Mouse (Mus musculus): ENCODE measurements around the gene Crct1. TPM values are rescaled to one million over a fixed set of nuclear protein-coding genes. Genes with fewer than 3 reads are reported as not detected.

Gene Crct1
- polyA plus RNA-seq, 1 experiment from 2014 or later = 0.19 TPM

DNA sequence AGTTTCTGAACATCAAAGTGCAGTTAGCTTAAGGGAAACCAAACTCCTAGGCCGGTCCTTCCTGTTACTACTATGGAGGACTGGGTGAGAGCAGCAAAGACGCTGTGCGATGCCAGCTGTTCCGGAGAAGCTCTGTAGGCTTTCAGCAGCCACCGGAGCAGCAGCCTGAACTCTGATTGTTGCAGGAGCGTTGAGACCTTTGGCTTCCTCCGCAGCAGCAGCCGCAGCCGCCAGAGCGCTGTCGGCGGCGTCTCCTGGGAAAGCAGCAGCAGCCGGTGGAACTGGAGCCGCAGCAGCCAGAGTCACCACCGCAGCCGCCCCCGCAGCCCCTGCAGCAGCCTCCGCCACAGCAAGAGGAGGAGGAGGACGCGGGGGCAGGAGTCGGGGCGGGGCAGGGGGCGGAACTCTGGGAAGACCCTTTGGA lies 1.1 kb downstream of the Crct1 start:
- WGBS = under 1% methylated on average over 24 of the region's 24 CpGs
- Histone ChIP-seq H3K27ac (ENCODE audit: low read depth, low read length) (peak overlapping the region; percentile 42; the same call in 1 of the 2 replicates), H3K9ac (ENCODE audit: low read length) (peak overlapping the region; percentile 62), H3K4me1 (ENCODE audit: control insufficient read depth, insufficient read depth, low read length) (no peaks in the 10 kb centered on the region), H3K36me3 (ENCODE audit: control insufficient read depth, insufficient read depth, low read length) (no peaks in the 10 kb centered on the region), H3K4me3 (ENCODE audit: low read depth, low read length) (peak overlapping the region; percentile 36), H3K4me2 (peak overlapping the region; percentile 56), H3K9me3 (ENCODE audit: control insufficient read depth, low read length) (no peaks in the 10 kb centered on the region), H3K27me3 (ENCODE audit: control insufficient read depth, insufficient read depth, low read length) (no peaks in the 10 kb centered on the region)
- DNase-seq (ENCODE audit: low spot score, missing footprints) = peak; percentile 96
- peak; percentile 94 for ATAC-seq (ENCODE audit: low FRiP score)

DNA sequence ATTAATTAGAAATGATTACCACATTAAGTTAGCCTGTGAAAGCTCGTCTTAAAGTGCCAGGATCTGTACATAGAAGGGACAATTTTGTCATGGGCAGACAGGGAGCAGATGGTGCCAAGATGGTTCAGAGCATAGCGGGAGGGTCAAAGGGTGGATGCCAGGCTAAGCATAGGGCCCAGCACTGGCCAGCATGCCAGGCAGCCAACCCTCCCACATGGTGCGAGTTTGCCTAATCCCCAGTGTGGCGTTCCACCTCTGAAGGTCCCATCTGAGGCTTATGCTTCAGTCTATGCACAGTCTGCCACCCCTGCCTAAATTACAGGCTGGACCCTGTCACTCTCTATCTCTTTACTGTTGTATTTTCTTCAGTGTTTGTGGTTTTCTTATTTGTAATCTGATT lies 12.6 kb downstream of the Crct1 start:
- Histone ChIP-seq H3K9me3 (ENCODE audit: control insufficient read depth, low read length) (no peaks in the 10 kb centered on the region), H3K4me3 (ENCODE audit: low read depth, low read length) (no peak overlapping the region), H3K27me3 (ENCODE audit: control insufficient read depth, insufficient read depth, low read length) (no peaks in the 10 kb centered on the region), H3K4me2 (no peak overlapping the region), H3K27ac (ENCODE audit: low read depth, low read length) (no peak overlapping the region), H3K4me1 (ENCODE audit: control insufficient read depth, insufficient read depth, low read length) (no peaks in the 10 kb centered on the region), H3K9ac (ENCODE audit: low read length) (no peak overlapping the region), H3K36me3 (ENCODE audit: control insufficient read depth, insufficient read depth, low read length) (no peaks in the 10 kb centered on the region)
- ATAC-seq (ENCODE audit: low FRiP score) (no peak), DNase-seq (ENCODE audit: low spot score, missing footprints) (no peak)
- WGBS = 72% methylated on average over 4 of the region's 4 CpGs

DNA sequence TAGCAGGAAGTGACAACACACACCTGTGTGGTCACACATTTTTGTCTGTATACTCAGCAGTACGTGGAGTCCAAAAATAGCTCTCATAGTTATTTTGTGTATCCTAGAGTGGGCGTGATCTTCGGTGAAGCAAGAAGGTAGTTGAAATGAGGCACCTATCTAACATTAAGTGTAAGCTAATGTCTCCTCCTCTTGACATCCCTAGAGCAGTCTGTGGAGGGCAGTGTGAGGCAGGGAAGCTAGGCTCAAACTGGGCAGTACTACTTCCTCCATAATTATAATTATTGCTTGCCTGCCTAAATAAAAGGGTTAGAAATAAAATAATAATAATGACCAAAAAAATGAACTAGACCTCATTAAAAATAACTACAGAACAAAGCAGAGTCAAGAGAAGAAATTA lies 14.9 kb downstream of the Crct1 start:
- 81% methylated on average over 3 of the region's 3 CpGs for WGBS
- no peaks in the 10 kb centered on the region for H3K27me3 ChIP-seq (ENCODE audit: control insufficient read depth, insufficient read depth, low read length)
- DNase-seq (ENCODE audit: low spot score, missing footprints) (no peak), ATAC-seq (ENCODE audit: low FRiP score) (no peak)
- H3K9me3 ChIP-seq (ENCODE audit: control insufficient read depth, low read length) = no peaks in the 10 kb centered on the region
- H3K4me2 ChIP-seq = no peak overlapping the region
- H3K36me3 ChIP-seq (ENCODE audit: control insufficient read depth, insufficient read depth, low read length) = no peaks in the 10 kb centered on the region
- H3K4me3 ChIP-seq (ENCODE audit: low read depth, low read length) = no peak overlapping the region
- no peak overlapping the region for H3K27ac ChIP-seq (ENCODE audit: low read depth, low read length)
- no peaks in the 10 kb centered on the region for H3K4me1 ChIP-seq (ENCODE audit: control insufficient read depth, insufficient read depth, low read length)
- no peak overlapping the region for H3K9ac ChIP-seq (ENCODE audit: low read length)

DNA sequence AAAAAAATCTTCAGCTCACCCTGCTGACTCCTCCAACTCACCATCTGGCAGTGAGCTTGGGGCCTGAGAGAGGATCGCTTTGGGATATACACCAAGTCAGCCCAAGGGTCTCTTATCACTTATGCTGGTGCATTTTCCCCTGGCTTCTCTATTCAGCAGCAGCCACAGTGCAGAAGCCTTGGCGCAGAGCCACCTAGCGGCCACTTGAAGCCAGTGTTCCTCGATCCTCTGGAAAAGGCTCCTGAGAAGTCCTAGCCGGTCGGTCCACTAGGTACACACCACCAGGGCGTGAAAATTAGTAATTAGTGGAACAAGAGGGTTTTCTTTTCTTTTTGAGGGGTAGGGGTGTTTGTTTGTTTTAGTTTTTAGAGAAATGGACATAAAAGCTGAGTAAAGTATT lies 16.8 kb downstream of the Crct1 start:
- H3K27me3 ChIP-seq (ENCODE audit: control insufficient read depth, insufficient read depth, low read length) = no peaks in the 10 kb centered on the region
- DNase-seq (ENCODE audit: low spot score, missing footprints) (peak; percentile 93), ATAC-seq (ENCODE audit: low FRiP score) (peak; percentile 93)
- H3K4me2 ChIP-seq = no peak overlapping the region
- H3K4me3 ChIP-seq (ENCODE audit: low read depth, low read length) = no peak overlapping the region
- no peak overlapping the region for H3K27ac ChIP-seq (ENCODE audit: low read depth, low read length)
- no peaks in the 10 kb centered on the region for H3K36me3 ChIP-seq (ENCODE audit: control insufficient read depth, insufficient read depth, low read length)
- 9% methylated on average over 7 of the region's 7 CpGs for WGBS
- H3K9ac ChIP-seq (ENCODE audit: low read length) = no peak overlapping the region
- H3K9me3 ChIP-seq (ENCODE audit: control insufficient read depth, low read length) = no peaks in the 10 kb centered on the region
- no peaks in the 10 kb centered on the region for H3K4me1 ChIP-seq (ENCODE audit: control insufficient read depth, insufficient read depth, low read length)

DNA sequence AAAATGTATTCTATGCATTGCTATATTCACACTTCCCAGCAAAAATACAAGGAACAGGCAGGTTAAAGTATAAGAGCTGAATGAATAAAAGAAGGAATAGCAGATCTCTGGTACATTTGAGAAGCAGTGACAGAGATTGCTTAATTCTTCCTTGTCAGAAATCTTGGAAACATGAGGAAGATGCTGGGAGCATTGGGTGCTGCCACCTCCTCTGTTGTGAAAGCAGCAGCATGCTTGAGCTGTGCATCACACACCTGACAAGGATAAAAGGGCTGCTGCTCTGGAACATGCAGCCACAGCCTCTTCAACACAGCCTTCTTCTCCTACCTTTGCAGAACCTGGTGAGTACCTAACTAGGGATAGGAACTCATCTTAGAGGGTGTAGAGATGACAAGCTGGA lies 23.6 kb downstream of the Crct1 start, which contains the start of gene Lce3f:
TSS of gene Lce3f (plus strand) at position 301 of the 400 bp plus-strand sequence.
- DNase-seq (ENCODE audit: low spot score, missing footprints) (no peak), ATAC-seq (ENCODE audit: low FRiP score) (no peak)
- Histone ChIP-seq H3K4me2 (no peak within 1 kb of the TSS), H3K9me3 (ENCODE audit: control insufficient read depth, low read length) (no peaks in the 10 kb centered on the region), H3K4me1 (ENCODE audit: control insufficient read depth, insufficient read depth, low read length) (no peaks in the 10 kb centered on the region), H3K9ac (ENCODE audit: low read length) (no peak within 1 kb of the TSS), H3K4me3 (ENCODE audit: low read depth, low read length) (no peak within 1 kb of the TSS), H3K27ac (ENCODE audit: low read depth, low read length) (no peak within 1 kb of the TSS), H3K36me3 (ENCODE audit: control insufficient read depth, insufficient read depth, low read length) (no peaks in the 10 kb centered on the region), H3K27me3 (ENCODE audit: control insufficient read depth, insufficient read depth, low read length) (no peaks in the 10 kb centered on the region)

DNA sequence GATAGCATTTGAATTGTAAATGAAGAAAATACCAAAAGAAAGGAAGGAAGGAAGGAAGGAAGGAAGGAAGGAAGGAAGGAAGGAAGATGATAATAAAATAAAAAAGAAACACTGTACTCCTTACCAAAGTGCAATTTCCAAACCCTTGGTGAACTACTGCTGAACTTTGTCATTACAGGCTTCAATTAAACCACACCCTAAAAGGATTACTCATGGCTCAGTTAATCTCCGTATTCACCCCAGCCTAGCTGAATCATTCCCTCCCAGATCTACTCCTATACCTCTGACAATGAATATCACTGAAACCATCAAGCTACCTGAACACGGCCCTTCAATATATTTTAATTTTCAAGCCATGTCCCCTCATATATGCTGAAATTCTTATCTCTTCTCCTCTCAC lies 37.0 kb downstream of the Crct1 start:
- Histone ChIP-seq H3K27ac (ENCODE audit: low read depth, low read length) (no peak overlapping the region), H3K9me3 (ENCODE audit: control insufficient read depth, low read length) (no peaks in the 10 kb centered on the region), H3K36me3 (ENCODE audit: control insufficient read depth, insufficient read depth, low read length) (no peaks in the 10 kb centered on the region), H3K27me3 (ENCODE audit: control insufficient read depth, insufficient read depth, low read length) (no peaks in the 10 kb centered on the region), H3K4me3 (ENCODE audit: low read depth, low read length) (no peak overlapping the region), H3K4me1 (ENCODE audit: control insufficient read depth, insufficient read depth, low read length) (no peaks in the 10 kb centered on the region), H3K4me2 (no peak overlapping the region), H3K9ac (ENCODE audit: low read length) (no peak overlapping the region)
- no peak for ATAC-seq (ENCODE audit: low FRiP score)
- no peak for DNase-seq (ENCODE audit: low spot score, missing footprints)
- WGBS = 64% methylated on average over 2 of the region's 2 CpGs

DNA sequence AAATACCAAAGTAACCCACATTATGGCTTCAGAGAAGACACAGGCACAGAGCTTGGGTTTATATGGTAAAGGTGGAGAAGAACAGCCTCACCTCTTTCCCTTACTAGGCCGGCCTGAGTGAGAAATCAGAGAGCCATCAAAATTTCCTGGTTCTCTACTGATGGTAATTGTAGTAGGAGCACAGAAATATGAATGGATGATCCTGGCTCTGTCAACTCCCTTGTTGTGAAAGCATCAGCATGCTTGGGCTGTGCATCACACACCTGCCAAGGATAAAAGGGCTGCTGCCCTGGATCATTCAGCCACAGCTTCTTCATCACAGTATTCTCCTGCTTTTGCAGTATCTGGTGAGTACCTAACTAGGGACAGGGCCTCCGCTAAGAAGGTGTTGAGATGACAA lies 48.7 kb downstream of the Crct1 start, which contains the start of gene Lce3e:
TSS of gene Lce3e (plus strand) at position 301 of the 400 bp plus-strand sequence.
- H3K9ac ChIP-seq (ENCODE audit: low read length) = no peak within 1 kb of the TSS
- H3K4me1 ChIP-seq (ENCODE audit: control insufficient read depth, insufficient read depth, low read length) = no peaks in the 10 kb centered on the region
- H3K36me3 ChIP-seq (ENCODE audit: control insufficient read depth, insufficient read depth, low read length) = no peaks in the 10 kb centered on the region
- no peak within 1 kb of the TSS for H3K4me3 ChIP-seq (ENCODE audit: low read depth, low read length)
- WGBS = 84% methylated on average over 2 of the region's 2 CpGs
- H3K27me3 ChIP-seq (ENCODE audit: control insufficient read depth, insufficient read depth, low read length) = no peaks in the 10 kb centered on the region
- H3K9me3 ChIP-seq (ENCODE audit: control insufficient read depth, low read length) = no peaks in the 10 kb centered on the region
- no peak within 1 kb of the TSS for H3K27ac ChIP-seq (ENCODE audit: low read depth, low read length)
- ATAC-seq (ENCODE audit: low FRiP score) (no peak), DNase-seq (ENCODE audit: low spot score, missing footprints) (no peak)
- H3K4me2 ChIP-seq = no peak within 1 kb of the TSS

Other genes with a start within 250 kb of the Crct1 start
- gene Lce1i, start 236.8 kb downstream of the Crct1 start, polyA plus RNA-seq (2014; fragmentation: Nextera tagmentation; extraction: Ambion mirVana) = not detected in 2 replicates
- not detected in 2 replicates for gene Lce1j, start 225.2 kb downstream of the Crct1 start, polyA plus RNA-seq (2014; fragmentation: Nextera tagmentation; extraction: Ambion mirVana)
- gene Lce1k, start 207.8 kb downstream of the Crct1 start, polyA plus RNA-seq (2014; fragmentation: Nextera tagmentation; extraction: Ambion mirVana) = not detected in 2 replicates
- gene Kprp, start 188.4 kb downstream of the Crct1 start, polyA plus RNA-seq (2014; fragmentation: Nextera tagmentation; extraction: Ambion mirVana) = not detected in 2 replicates
- gene Lce1l, start 164.4 kb downstream of the Crct1 start, polyA plus RNA-seq (2014; fragmentation: Nextera tagmentation; extraction: Ambion mirVana) = not detected in 2 replicates
- gene 2310050C09Rik, start 145.5 kb downstream of the Crct1 start, polyA plus RNA-seq (2014; fragmentation: Nextera tagmentation; extraction: Ambion mirVana) = not detected in 2 replicates
- not detected in 2 replicates for gene Lce3a, start 89.5 kb downstream of the Crct1 start, polyA plus RNA-seq (2014; fragmentation: Nextera tagmentation; extraction: Ambion mirVana)
- not detected in 2 replicates for gene Lce3b, start 82.7 kb downstream of the Crct1 start, polyA plus RNA-seq (2014; fragmentation: Nextera tagmentation; extraction: Ambion mirVana)
- not detected in 2 replicates for gene Lce3c, start 71.2 kb downstream of the Crct1 start, polyA plus RNA-seq (2014; fragmentation: Nextera tagmentation; extraction: Ambion mirVana)
- gene Lce3d, start 58.3 kb downstream of the Crct1 start, polyA plus RNA-seq (2014; fragmentation: Nextera tagmentation; extraction: Ambion mirVana) = not detected in 2 replicates
- not detected in 2 replicates for gene Lce3e, start 48.6 kb downstream of the Crct1 start, polyA plus RNA-seq (2014; fragmentation: Nextera tagmentation; extraction: Ambion mirVana)
- not detected in 2 replicates for gene Lce3f, start 23.5 kb downstream of the Crct1 start, polyA plus RNA-seq (2014; fragmentation: Nextera tagmentation; extraction: Ambion mirVana)
- gene Lce1m, start 3.4 kb upstream of the Crct1 start, polyA plus RNA-seq (2014; fragmentation: Nextera tagmentation; extraction: Ambion mirVana) = not detected in 2 replicates
- gene Gm4858, start 53.1 kb upstream of the Crct1 start, polyA plus RNA-seq (2014; fragmentation: Nextera tagmentation; extraction: Ambion mirVana) = not detected in 2 replicates
- not detected in 2 replicates for gene Crnn, start 129.1 kb upstream of the Crct1 start, polyA plus RNA-seq (2014; fragmentation: Nextera tagmentation; extraction: Ambion mirVana)
- gene Flg2, start 181.6 kb upstream of the Crct1 start, polyA plus RNA-seq (2014; fragmentation: Nextera tagmentation; extraction: Ambion mirVana) = not detected in 2 replicates